Mouse (Mus musculus): ENCODE measurements around the gene Gm5741.

Gene Gm5741

GRCm38 (mm10) chr8:85073041-85073612 lies 5.3 kb upstream of the Gm5741 start:
- DNase-seq (ENCODE audit: low read depth), result no peak

GRCm38 (mm10) chr8:85072364-85072929 lies 4.7 kb upstream of the Gm5741 start:
- no peak for DNase-seq (ENCODE audit: low read depth)

- peak; percentile 80 for DNase-seq (ENCODE audit: low read depth)
Observed at GRCm38 (mm10) chr8:85071514-85072281, 3.9 kb upstream of the Gm5741 start, which contains the start of gene Dhps. TSS of gene Dhps (plus strand) at chr8:85071757.

- no peak for DNase-seq (ENCODE audit: low read depth)
Observed at GRCm38 (mm10) chr8:85071041-85071440, 3.3 kb upstream of the Gm5741 start.

- no peak for DNase-seq (ENCODE audit: low read depth)
Observed at GRCm38 (mm10) chr8:85067155-85067554, 627 bp downstream of the Gm5741 start.

- DNase-seq (ENCODE audit: low read depth), result no peak
Observed at GRCm38 (mm10) chr8:85065213-85065612, 2.6 kb downstream of the Gm5741 start.

- no peak for DNase-seq (ENCODE audit: low read depth)
Observed at GRCm38 (mm10) chr8:85062603-85063002, 5.2 kb downstream of the Gm5741 start.

GRCm38 (mm10) chr8:85059879-85060616 lies 7.7 kb downstream of the Gm5741 start, which contains the start of gene Fbxw9:
TSS of gene Fbxw9 (plus strand) at chr8:85060055.
- DNase-seq (ENCODE audit: low read depth), result peak; percentile 92

- DNase-seq (ENCODE audit: low read depth), result no peak
Observed at GRCm38 (mm10) chr8:85057367-85057766, 10.4 kb downstream of the Gm5741 start.

GRCm38 (mm10) chr8:85043619-85044018 lies 24.2 kb downstream of the Gm5741 start:
- DNase-seq (ENCODE audit: low read depth), result no peak

- DNase-seq (ENCODE audit: low read depth), result peak; percentile 62
Observed at GRCm38 (mm10) chr8:85037681-85038531, 29.9 kb downstream of the Gm5741 start.

GRCm38 (mm10) chr8:85037366-85037680 lies 30.5 kb downstream of the Gm5741 start:
- no peak for DNase-seq (ENCODE audit: low read depth)

GRCm38 (mm10) chr8:85036718-85037365 lies 30.9 kb downstream of the Gm5741 start, which contains the start of gene Tnpo2:
TSS of gene Tnpo2 (plus strand) at chr8:85036915.
- DNase-seq (ENCODE audit: low read depth), result peak; percentile 97

GRCm38 (mm10) chr8:85036381-85036717 lies 31.4 kb downstream of the Gm5741 start:
- no peak for DNase-seq (ENCODE audit: low read depth)

- no peak for DNase-seq (ENCODE audit: low read depth)
Observed at GRCm38 (mm10) chr8:85035728-85036310, 32.0 kb downstream of the Gm5741 start.

- DNase-seq (ENCODE audit: low read depth), result peak; percentile 42
Observed at GRCm38 (mm10) chr8:85035165-85035727, 32.5 kb downstream of the Gm5741 start.

- DNase-seq (ENCODE audit: low read depth), result peak; percentile 82
Observed at GRCm38 (mm10) chr8:85034764-85035163, 33.0 kb downstream of the Gm5741 start.

GRCm38 (mm10) chr8:85033867-85034266 lies 33.9 kb downstream of the Gm5741 start:
- DNase-seq (ENCODE audit: low read depth), result no peak

- no peak for DNase-seq (ENCODE audit: low read depth)
Observed at GRCm38 (mm10) chr8:85032622-85033311, 35.0 kb downstream of the Gm5741 start.

GRCm38 (mm10) chr8:85029271-85029670 lies 38.5 kb downstream of the Gm5741 start:
- no peak for DNase-seq (ENCODE audit: low read depth)
